Mouse (Mus musculus): Measurements from ENCODE around the gene Gramd1b.

Gene Gramd1b

DNA sequence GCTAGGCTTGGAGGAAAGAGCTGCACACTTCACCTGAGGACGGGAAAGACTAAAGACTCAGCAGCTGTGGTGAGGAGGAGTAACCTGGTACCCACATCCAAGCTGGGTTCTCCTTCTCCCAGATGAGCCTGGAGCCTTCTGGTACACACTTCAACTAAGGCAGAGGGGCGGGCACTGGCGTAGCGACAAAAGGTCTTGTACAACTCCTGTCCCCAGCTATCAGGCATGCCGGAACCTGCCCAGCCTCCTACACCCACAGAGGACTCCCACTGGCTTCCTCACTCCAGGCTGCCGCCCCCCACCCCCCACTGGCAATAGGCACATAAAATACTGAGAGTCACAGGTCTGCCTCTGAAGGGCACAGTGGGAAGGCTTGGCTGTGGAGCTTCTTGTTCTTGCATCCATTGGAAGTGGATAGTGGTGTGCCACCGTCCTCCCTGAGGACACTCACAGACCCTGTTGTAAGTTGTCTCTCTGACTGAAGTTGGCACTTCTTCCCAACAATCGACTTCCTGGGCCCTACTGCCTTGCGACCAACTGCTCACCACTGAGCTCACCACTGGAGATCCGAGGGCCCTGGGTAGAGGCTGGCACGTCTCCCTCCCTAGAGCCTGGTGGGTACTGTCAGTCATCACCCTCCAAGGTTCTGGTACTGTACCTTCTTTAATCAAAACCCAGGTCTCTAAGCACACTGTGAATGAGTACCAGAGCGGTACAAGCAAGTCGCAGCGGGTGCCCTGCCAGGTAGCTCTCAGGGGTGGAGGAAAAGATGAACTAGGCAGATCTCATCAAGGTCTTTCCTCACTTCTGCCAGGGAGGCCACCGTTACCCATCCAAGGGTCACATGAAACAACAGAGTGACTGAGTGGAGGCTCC lies 199.5 kb downstream of the Gramd1b start:
- no peak for DNase-seq

DNA sequence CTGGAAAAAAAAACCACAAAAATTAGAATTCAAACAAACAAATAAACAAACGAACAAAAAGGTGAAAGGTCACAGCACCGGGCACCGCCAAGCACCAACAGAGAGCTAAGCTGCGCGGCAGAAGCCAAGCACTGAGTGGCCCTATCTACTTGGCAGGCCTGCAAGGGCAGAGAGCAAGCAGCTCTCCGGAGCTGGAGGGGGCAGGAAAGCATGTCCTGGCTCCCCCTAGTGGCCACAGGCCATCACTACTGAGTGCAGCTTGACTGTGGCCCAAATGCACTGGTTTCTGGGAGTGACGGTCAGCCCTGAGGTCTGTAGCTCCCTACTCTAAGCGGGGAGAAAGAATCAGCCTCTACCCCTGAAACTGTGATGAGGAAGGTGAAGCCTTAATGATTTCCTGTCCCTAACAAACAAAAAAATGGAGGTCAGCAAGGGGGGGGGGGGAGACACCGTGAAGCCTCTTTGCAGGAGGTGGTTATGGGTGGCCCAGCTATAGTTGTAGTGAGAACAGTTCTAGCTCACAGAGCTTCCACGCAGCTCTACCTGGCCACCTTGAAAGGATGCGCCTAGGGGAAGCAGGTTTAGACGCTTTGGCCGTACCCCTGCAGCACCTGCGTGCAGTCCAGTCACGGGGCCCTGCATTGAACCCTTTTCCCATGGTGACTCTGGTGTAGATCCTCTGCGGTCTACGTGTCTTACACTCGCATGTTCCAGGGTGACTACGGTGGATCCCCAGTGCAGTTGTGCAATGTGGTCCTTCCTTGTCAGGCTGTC lies 200.4 kb downstream of the Gramd1b start:
- peak; percentile 91 for DNase-seq

DNA sequence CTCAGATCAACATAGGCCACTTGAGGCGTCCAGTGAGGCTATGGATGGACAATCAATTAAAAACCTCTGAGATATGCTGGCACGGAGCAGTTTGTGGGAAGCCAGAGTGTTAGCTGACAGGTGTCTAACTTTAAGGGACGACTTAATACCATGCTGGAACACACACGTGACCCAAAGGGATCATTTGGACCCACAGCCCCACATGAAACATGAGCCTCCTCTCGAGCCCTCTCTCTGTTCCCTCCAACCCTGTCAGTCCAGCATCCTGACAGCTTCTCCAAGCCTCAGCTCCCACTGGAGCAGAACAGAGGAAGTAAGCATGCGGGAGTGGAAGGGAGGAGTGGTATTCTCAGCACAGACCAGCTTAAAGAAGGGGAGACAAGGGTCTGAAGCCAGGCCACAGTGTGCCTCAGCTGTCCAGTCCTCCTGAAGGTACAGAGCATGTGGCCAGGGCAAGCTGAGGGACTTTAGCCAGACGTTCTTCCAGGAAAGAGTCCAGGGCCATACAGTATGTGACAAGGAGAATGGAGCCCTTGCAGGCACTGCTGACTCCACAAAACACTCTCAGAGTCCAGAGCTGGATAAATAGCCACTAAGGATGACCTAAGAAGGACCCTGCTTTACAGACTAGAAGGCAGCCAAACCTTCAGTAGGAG lies 204.8 kb downstream of the Gramd1b start:
- no peak for DNase-seq

DNA sequence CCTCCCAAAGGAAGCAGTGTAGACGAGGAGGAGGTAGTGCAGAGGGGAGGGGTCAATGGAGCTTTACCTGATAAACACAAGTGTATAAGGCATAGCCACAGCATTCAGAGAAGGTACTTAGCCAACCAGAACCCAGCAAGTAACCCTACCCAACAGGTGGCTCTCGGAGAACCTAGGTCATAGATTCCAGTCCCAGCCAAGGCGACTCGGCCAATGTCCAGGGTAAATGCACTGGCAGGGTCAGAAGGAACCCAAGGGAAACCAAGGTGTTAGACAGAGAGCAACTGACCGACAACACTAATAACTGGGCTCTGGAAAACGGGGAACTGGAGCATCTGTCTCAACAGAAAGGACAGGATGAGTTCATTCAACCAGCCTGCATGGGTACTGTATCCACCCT lies 206.4 kb downstream of the Gramd1b start:
- DNase-seq, result no peak

DNA sequence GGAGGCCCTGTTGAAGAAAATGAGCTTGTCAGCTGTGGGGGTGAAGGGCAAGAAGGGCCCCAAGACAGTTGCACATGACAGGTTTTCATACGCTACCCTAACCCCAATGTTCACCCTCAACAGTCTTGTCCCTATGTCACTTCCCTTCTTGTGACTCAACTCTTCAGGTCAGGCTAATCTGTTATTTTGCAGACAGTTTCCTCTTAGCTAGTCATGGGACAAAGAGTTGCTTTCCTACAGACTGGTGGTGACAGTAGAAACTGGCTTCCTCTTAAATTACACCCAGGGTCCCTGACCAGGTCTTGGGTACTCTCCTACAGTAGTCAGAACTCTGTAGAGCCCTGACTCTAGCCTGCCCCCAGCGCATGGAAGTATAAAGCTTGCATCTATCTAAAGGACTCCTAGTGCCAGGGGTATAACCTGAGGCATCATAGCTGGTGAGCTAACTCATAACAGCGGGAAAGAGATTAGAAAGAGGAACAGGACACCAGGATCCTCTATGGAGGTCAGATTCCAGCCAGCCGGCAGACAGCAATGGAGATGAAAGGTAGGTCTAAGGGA lies 206.9 kb downstream of the Gramd1b start:
- no peak for DNase-seq

DNA sequence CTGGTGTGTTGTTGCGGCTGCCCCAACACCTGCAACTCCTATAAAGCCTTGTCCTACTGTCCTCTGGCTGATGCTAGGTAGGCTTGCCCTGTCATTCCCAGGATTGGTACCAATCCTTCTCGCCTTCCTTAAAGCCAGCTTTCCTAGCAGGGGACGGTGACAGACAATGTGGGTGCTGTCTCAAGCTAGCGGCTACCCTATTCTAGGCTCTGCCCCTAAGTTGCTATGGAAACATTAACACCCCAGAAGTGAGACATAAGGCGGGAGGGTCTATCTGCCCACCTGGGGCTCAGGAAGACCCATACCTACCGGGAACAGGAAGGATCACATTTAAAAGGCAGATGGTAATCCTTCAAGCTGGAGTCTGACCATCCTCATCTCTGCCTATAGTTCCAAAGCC lies 207.4 kb downstream of the Gramd1b start:
- DNase-seq, result no peak

DNA sequence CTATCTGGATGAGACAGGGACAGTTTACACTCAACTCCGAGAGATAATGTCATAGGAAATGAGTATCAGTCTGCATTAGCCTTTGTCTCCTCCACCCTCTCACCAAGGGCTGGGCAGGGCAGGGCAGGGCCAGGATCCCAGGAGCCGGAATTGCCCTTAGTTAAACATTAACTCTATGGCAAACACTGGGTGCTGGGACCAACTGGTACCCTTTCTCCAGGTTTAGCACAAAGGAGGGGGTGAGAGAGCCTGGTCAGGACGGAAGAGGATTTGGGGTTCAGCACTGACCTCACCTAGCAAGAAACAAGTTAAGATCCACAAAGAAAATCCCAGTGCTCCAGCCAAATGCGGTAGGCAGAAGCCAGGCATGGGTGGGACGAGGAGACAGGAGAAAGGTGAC lies 208.0 kb downstream of the Gramd1b start:
- DNase-seq, result no peak

DNA sequence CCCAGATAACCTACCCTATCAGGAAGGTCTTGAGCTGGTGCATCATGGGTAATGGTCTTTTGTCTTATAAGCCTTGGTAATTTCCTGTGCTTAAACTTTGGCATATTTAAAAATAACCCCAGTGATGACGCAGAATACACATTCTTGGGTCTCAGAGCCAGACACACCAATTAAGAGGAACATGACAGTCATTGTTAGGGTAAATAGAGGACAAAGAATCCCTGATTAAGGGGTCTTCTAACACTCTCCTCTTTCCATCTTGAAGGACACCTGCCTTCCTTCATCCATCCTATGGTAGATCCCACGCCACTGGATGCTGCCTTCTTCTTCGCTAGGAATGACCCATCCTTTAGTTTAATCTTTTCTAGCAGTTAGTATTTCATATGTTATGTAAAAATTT lies 208.8 kb downstream of the Gramd1b start:
- DNase-seq, result no peak

DNA sequence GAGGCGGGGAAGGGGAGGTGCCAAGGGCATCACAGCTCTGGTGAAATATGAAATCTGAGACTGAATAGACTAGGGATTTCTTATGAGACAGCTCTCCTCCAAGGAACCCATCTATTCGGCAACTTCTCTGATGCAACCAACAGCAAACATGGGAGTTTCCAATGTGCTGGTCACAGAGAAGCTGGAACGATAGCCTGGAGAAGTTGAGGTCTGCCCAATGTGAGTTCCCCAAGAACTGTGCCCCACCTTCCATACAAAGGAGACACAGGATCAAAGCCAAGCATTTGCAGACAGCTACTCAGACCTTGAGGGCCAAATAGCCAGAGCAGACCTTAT lies 209.5 kb downstream of the Gramd1b start:
- no peak for DNase-seq

DNA sequence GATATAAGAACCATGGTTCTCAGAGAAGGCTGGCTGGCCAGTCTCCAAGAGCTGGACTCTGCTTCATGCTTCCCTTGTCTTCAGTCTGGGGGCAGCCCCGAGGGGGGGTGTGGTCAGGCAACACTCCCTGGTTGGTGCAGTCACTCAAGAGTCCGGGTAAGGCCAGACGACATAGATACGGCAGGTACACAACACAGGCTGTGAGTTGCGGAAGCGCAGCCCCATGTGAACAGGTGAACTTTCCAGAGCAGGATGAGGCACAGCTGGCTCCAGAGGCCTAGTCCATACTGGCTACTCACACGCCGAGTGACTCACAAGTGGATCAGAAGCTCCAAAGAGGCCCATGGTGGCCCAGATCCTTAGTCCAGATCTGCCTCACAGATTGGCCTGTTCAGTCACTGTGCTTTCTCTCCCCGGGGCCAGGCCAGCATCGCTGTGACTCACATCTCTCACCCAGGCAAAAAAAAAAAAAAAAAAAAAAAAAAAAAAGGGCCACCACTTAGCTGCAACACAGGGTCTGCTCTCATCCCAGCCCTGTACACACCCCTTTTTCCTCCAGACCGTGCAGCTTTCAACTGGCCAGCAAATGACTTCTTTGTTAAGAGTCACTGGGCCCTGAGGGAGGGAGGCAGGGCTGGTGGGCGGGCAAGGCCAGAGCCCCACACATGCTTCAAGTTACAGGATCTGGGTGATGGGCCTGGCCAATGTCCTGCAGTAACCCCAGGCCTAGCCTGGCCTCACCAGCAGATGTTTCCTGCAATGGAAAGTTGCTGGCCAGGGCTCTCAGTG lies 210.1 kb downstream of the Gramd1b start:
- DNase-seq, result peak; percentile 92

DNA sequence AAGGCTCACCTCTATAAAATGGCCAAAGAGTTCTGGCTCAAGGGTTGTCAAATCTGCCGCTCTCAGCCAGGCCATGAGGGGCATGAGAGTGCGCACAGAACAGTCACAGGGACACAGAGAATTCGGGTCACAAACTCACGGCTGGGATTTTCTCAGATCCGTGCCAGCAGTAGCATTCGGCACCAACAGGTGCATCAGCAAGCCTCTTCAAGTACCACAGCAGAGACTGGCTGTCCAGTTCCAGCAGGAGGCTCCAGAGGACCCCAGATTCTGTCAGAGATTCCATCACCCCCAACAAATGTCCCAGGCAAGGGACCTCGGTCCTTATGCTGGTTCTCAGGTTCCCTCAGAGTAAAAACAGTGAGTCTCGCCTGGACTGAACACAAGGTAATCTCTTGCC lies 210.8 kb downstream of the Gramd1b start:
- DNase-seq, result no peak

DNA sequence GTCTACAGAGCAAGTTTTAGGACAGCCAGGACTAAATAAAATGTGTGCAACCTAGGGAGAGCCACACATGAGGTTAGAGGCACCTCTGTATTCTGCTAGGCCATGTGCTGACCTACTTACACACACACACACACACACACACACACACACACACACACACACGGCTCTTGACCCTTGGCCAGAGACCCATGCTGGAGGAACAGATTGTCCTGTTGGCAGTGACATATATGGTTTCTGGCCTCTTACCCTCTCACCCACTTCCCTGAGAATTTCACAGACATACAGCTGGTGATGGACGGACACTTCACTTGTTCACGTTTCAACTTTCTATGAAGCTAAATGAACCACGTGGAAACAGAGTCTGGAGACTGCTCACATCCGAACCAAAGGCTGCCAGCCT lies 212.4 kb downstream of the Gramd1b start:
- no peak for DNase-seq

DNA sequence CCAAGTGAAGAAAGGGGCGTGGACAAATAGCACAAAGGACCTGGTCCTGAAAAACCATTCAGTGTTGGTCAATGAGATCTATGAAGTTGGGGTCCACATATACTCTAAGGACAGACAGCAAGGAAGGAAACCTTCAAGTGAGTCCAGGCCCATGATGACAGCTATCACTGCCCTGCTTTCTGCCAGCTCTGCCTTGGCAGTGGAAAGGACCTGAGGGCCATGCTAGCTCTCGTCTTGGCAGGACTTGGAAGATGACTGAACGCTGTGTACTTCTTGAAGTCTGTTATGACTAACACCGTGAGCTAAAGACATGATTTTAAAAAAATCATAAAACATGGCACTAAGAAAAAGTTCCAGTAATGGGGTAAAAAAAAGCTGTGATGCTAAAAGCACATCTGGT lies 213.4 kb downstream of the Gramd1b start:
- no peak for DNase-seq

DNA sequence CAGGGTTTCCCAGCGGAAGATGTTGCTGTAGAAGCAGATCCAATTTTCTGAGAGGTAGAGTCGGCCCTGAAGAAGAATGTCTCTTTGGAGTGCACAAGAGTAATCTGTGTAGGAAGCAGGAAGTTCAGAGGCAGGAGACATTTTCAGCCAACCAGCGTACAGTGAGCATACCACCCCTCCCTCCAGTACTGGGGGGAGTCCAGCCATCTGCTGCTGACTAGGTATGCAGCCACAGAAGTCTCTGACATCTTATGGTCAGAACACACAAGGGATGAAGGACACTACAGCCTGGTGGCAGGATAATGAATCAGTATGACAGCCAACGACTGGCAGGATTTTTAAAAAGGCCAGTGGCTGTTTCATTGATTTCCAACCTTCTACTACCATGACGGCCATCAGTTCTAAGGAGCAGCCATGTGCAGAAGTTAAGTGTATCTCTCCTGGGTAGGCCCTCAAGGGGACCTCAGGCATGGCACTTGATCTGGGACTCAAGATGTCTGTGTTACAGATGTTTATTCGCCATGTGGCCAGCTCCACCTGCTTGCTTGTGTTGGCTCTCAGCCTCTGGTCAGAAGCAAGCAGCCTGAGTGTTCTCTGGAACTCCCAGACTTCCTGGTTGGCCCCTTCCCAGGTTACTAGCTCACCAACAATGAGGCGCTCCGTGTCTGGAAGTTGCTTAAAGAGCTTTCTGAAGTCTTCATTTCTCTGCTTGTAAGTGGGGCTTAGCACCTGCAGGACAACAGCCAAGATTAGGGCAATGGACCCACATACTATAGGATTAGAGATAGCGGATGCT lies 214.1 kb downstream of the Gramd1b start:
- no peak for DNase-seq

DNA sequence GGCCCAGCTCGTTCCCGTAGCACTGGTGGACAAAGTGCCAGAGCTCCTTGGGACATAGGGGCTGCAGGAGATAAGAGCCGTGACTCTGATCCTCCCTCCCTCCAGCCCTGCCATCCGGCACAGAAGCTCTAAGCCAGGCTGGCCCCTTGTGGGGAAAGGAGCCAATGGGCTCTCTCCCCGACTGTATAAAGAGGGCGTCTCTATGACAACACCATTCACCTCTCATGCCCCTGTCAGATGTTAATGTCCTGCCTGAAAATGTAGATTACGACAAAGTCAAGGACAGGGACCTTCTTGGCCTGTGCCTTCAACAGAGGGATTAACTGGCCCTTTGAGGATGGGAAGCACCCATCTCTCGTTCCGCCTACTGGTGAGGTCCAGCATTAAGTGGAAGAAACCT lies 219.4 kb downstream of the Gramd1b start:
- DNase-seq, result no peak

DNA sequence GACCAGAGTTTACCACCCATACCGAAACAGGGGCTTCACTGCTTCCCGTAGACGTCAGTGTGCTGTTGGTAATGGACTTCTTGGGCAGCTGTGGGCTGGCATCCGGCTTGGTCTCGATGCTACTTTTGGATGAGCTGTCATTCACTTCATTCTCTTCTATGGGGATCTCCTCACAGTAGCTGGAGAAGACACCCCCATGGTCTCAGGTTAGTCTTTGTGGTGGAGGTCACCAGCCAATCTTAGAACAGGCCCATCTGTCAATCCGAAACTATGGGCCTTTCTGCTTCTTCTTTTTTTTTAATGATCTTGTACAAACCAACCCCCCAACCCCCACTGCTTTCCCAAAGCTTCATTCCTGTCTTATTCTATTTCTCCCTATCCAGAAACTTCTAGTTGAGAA lies 221.3 kb downstream of the Gramd1b start:
- no peak for DNase-seq

DNA sequence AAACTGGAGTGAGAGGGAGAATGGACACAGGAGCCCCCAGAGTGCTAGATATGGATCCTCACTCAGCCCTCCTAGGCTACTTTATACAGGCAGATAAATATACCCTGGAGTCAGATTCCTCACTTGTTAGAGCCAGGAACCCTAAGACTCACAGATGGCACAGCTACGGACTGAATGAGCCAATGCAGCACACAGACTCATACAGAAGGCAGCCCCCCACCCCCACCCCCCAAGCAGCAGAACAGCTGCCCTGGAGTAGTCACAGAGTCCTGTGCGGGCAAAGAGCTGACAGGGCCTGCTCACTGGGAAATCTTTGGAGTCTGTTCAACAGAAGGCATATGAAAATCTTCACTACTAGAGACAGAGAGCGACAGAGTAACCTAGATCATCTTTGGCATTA lies 223.9 kb downstream of the Gramd1b start:
- DNase-seq, result no peak

DNA sequence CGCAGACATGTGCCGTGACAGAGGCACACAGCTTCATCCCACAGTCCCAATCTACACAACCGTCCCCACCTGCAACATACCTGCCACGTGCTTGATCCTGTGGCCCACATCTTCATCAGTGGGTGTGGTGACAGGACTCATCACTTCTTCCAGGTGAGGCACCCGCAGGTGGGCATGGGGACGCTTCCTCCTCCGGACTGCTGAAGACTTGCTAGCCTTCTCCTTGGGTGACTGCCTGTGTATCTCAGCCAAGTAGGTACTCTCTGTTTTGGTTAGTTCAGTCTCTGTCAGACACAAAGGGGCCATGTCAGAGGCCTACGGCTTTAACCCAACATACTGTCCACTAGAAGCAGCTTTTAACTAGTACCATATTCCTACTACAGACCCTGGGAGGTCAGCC lies 226.9 kb downstream of the Gramd1b start:
- no peak for DNase-seq

DNA sequence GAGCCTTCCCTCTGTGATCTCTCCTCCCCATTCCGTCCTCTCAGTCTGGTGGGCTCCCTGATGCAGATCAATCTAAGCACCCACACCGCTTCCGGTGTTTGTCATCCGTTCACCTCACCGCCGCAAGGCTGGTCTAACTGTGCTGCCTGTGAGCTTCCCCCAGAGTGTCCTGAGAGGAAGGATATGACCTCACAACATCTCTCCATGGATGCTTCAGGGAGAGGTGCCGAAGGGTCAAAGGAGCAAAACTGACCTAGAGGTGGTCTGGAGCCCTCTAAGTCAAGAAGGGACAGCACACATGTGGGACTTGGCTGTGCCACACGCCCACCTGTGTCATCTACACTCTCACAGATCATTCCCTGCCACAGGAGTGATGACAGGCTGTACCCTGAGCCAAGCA lies 228.8 kb downstream of the Gramd1b start:
- no peak for DNase-seq

DNA sequence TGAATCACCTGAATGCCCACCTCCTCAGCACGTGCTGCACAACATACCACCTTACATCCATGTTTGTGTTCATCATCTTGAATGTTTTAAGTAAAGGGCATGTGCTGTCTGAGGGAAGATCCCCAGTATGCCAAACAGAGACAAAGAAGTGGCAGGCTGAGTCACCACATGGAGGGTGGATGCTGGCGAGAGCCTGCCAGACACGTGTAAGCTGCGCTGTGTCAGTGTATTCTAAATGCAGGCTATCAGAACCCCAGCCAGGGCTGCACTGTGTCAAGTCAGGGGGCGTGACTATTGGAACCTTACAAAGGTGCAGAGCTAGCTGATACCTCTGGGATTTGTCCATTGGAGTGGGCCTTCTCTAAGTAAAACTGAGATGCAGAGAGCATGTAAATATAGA lies 229.7 kb downstream of the Gramd1b start:
- no peak for DNase-seq

DNA sequence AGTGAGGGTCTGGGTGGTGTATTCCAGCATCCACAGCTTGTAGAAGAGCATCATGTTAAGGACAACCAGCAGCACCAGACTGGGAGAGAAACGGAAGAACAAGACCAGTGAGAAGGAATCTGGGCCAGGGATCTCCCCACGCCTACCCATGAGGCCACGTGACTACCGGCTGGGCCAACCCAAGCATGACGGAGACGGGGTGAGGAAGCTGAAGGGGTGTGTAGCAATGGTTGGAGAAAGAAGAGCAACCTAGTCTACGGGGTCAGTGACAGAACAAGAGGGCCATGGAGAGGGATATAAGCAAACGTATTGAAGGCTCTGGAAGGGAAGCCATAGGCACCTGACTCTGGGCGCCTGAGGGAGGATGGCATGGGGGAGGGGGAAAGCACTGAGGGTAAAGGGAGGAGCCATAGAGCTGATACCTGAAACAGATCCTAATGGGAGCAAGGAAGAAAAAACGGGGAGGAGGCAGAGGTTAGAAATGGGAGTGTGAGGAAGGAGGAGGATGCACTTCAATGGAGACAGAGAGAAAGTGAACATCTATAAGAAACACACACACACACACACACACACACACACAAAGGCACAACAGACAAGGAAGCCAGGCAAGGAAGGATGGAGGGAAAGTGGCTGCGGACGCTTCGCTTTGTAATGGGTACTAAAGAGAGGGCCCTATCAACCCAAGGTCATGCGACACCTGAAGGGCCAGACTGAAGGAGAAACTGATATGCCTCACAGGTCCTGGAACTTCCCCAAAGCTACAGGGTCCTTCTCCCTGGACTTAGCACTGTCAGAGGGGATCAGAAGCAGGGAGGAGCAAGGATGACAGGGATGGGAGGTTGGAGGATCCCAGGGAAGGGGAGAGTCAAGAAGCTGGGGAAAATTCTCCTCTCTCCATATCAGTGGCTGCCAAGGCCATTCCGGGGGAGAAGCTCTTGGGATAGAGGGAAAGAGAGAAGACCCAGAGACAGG lies 230.9 kb downstream of the Gramd1b start:
- DNase-seq, result no peak
